Mouse (Mus musculus) hindbrain, embryonic 13.5 days (tissue): ENCODE data around the gene Olfr1253. TPM values are rescaled to one million over a fixed set of nuclear protein-coding genes. Genes with fewer than 3 reads are reported as not detected.

Source experiments
- ATAC-seq: fragments of 200-750 bp; cut with Nextera tagmentation; 2 replicates; pipeline ENCODE4 v1.8.0; 2017; ENCODE audit warnings: moderate TSS enrichment; ENCODE audit not compliant: low FRiP score
- H3K27ac ChIP-seq: fragments of 300-500 bp; sonication (generic); 2 replicates; pipeline ENCODE4 v1.5.1; 2015; ENCODE audit warnings: inconsistent platforms, mild to moderate bottlenecking, moderate library complexity
- H3K27me3 ChIP-seq: fragments of 300-500 bp; sonication (generic); 2 replicates; pipeline ENCODE4 v1.6.1; 2015; ENCODE audit warnings: mild to moderate bottlenecking, inconsistent platforms
- H3K36me3 ChIP-seq: fragments of 300-500 bp; sonication (generic); 2 replicates; pipeline ENCODE4 v1.6.1; 2015; ENCODE audit warnings: mild to moderate bottlenecking, inconsistent platforms
- H3K4me1 ChIP-seq: fragments of 300-500 bp; sonication (generic); replicated peaks from 2 replicates; pipeline ENCODE4 v1.6.1; 2015; ENCODE audit warnings: inconsistent platforms
- H3K4me2 ChIP-seq: fragments of 300-500 bp; sonication (generic); 2 replicates; pipeline ENCODE4 v1.6.1; 2015; ENCODE audit warnings: inconsistent platforms, mild to moderate bottlenecking, moderate library complexity
- H3K4me3 ChIP-seq: fragments of 300-500 bp; sonication (generic); 2 replicates; pipeline ENCODE4 v1.5.1; 2015; ENCODE audit warnings: mild to moderate bottlenecking, inconsistent platforms
- H3K9ac ChIP-seq: fragments of 300-500 bp; sonication (generic); 2 replicates; pipeline ENCODE4 v1.6.1; 2015; ENCODE audit warnings: mild to moderate bottlenecking, inconsistent platforms
- H3K9me3 ChIP-seq: fragments of 300-500 bp; sonication (generic); 2 replicates; pipeline ENCODE4 v1.6.1; 2016; ENCODE audit warnings: inconsistent platforms
- WGBS: fragments of 180-500 bp; shearing (Covaris S2); methylation state at CpG from one replicate; pipeline ENCODE4 v1.1.7; 2015; 5-methylcytosine and 5-hydroxymethylcytosine counted together
- polyA plus RNA-seq: library from polyadenylated mRNA; unstranded; fragments of >200 nt; fragmentation: Nextera tagmentation; extraction: Ambion mirVana; gene quantifications from 2 replicates; pipeline ENCODE4 v1.2.1, GENCODE M21; 2015

Gene Olfr1253
- polyA plus RNA-seq, result not detected in 2 replicates

DNA sequence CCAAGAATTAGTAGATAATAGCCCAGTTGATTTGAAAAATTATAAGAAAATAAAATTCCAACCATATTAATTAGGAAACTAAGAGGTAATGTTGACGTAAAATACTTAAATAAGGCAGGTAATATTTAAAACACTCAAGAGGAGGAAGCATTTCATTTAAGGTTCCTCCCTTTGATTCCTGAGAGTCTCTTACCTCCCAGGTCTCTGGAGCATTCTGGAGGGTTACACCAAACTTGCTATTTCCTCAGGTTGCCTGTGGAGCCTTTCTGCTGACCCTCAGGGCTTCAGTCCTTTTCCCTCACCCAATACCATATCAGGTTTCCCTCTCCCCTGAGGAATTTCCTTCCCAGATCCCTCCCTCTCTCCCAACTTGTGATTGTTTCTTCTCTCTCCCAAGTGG is at the start of gene Olfr1253:
Gene Olfr1253, minus strand, starts transcription at position 101 of the 400 bp plus-strand sequence.
- Histone ChIP-seq H3K9ac (no peak within 1 kb of the TSS), H3K27me3 (no peaks in the 10 kb centered on the region), H3K4me1 (no peaks in the 10 kb centered on the region), H3K9me3 (no peaks in the 10 kb centered on the region), H3K36me3 (no peaks in the 10 kb centered on the region), H3K4me2 (no peak within 1 kb of the TSS), H3K27ac (no peak within 1 kb of the TSS), H3K4me3 (no peak within 1 kb of the TSS)
- WGBS, result 95% methylated on average over 1 of the region's 1 CpGs
- ATAC-seq, result no peak

DNA sequence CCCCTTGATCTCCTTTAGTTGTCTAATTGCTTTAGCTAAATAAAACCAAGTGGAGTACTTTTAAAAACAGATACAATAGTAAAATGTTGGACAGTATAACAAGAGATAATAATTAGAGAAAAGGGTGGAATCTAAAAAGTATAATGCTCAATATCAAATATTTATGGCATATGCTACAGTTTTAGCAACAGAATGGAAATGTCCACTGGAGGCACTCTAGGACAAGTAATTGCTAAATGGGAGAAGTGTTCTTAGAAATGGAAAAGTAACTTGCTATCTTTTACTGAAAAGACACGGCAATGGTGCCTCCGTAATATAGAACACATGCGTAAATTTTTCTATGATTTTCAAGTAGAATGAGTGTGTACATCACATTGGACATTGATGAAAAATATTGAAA is 42.7 kb upstream of the Olfr1253 start:
- Histone ChIP-seq H3K27ac (no peak overlapping the region), H3K27me3 (no peaks in the 10 kb centered on the region), H3K9me3 (no peaks in the 10 kb centered on the region), H3K4me3 (no peak overlapping the region), H3K36me3 (no peaks in the 10 kb centered on the region), H3K4me2 (no peak overlapping the region), H3K4me1 (no peaks in the 10 kb centered on the region), H3K9ac (no peak overlapping the region)
- no peak for ATAC-seq
- WGBS, result 93% methylated on average over 3 of the region's 3 CpGs

- no peak for ATAC-seq
- Histone ChIP-seq H3K4me2 (no peak within 1 kb of the TSS), H3K27me3 (no peaks in the 10 kb centered on the region), H3K4me3 (no peak within 1 kb of the TSS), H3K9ac (no peak within 1 kb of the TSS), H3K4me1 (no peaks in the 10 kb centered on the region), H3K36me3 (no peaks in the 10 kb centered on the region), H3K9me3 (no peaks in the 10 kb centered on the region), H3K27ac (no peak within 1 kb of the TSS)
Measured at GRCm38 (mm10) chr2:89793519-89793918, 36.6 kb upstream of the Olfr1253 start, which contains the start of gene Olfr1254. Olfr1254 (minus strand) TSS chr2:89793619.

DNA sequence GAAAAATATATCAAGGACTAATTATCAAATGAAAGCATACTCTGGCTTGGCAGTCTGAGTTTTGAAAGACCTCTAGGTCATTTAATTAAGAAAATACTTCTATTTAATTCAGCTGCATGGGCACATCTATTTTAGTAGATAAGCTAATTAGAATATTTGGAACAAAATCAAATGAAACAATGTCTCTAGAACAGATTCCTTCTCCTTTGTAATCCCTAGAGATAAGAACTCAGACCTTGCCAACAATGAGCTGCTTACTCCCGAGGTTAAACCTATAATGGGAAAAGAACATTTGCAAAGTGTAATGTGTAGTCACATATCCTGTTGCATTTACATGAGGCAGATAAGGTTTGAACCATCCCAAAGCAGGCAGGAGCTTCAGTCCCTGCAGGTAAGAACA is 32.0 kb downstream of the Olfr1253 start, which contains the start of gene Olfr1252:
Gene Olfr1252, minus strand, starts transcription at position 101 of the 400 bp plus-strand sequence.
- Histone ChIP-seq H3K9me3 (no peaks in the 10 kb centered on the region), H3K4me3 (no peak within 1 kb of the TSS), H3K27me3 (no peaks in the 10 kb centered on the region), H3K4me2 (no peak within 1 kb of the TSS), H3K9ac (no peak within 1 kb of the TSS), H3K36me3 (no peaks in the 10 kb centered on the region), H3K27ac (no peak within 1 kb of the TSS), H3K4me1 (no peaks in the 10 kb centered on the region)
- ATAC-seq, result no peak
- WGBS, result 71% methylated on average over 1 of the region's 1 CpGs

Other genes with a start within 250 kb of the Olfr1253 start
- not detected in 2 replicates for gene Olfr1243, start 225.6 kb downstream of the Olfr1253 start, polyA plus RNA-seq
- gene Olfr1245, start 178.6 kb downstream of the Olfr1253 start, polyA plus RNA-seq, result not detected in 2 replicates
- not detected in 2 replicates for gene Olfr1246, start 163.9 kb downstream of the Olfr1253 start, polyA plus RNA-seq
- not detected in 2 replicates for gene Olfr1247, start 143.0 kb downstream of the Olfr1253 start, polyA plus RNA-seq
- not detected in 2 replicates for gene Olfr1248, start 138.8 kb downstream of the Olfr1253 start, polyA plus RNA-seq
- not detected in 2 replicates for gene Olfr1249, start 122.1 kb downstream of the Olfr1253 start, polyA plus RNA-seq
- gene Olfr1250, start 95.6 kb downstream of the Olfr1253 start, polyA plus RNA-seq, result not detected in 2 replicates
- not detected in 2 replicates for gene Olfr1251, start 85.2 kb downstream of the Olfr1253 start, polyA plus RNA-seq
- gene Olfr1252, start 32.1 kb downstream of the Olfr1253 start, polyA plus RNA-seq, result not detected in 2 replicates
- not detected in 2 replicates for gene Olfr1254, start 36.5 kb upstream of the Olfr1253 start, polyA plus RNA-seq
- not detected in 2 replicates for gene Olfr1255, start 55.0 kb upstream of the Olfr1253 start, polyA plus RNA-seq
- gene Olfr1256, start 84.5 kb upstream of the Olfr1253 start, polyA plus RNA-seq, result not detected in 2 replicates
- 0.19 TPM in 1 of 2 replicates, not detected in the other for gene Olfr48, start 91.1 kb upstream of the Olfr1253 start, polyA plus RNA-seq
- not detected in 2 replicates for gene Olfr1257, start 121.3 kb upstream of the Olfr1253 start, polyA plus RNA-seq
- not detected in 2 replicates for gene Olfr1258, start 170.2 kb upstream of the Olfr1253 start, polyA plus RNA-seq
- gene Olfr1259, start 191.6 kb upstream of the Olfr1253 start, polyA plus RNA-seq, result not detected in 2 replicates
- gene Olfr1260, start 217.2 kb upstream of the Olfr1253 start, polyA plus RNA-seq, result not detected in 2 replicates
- not detected in 2 replicates for gene Olfr1261, start 234.1 kb upstream of the Olfr1253 start, polyA plus RNA-seq
- gene Olfr1262, start 243.1 kb upstream of the Olfr1253 start, polyA plus RNA-seq, result not detected in 2 replicates